Mouse (Mus musculus) neural tube, embryonic 15.5 days (tissue): ENCODE measurements around the gene Ptprs. TPM values are rescaled to one million over a fixed set of nuclear protein-coding genes. Genes with fewer than 3 reads are reported as not detected.
A peak's percentile ranks its signal among the peaks of the same experiment; 100 is the strongest.

Experiments
- ATAC-seq: fragments of 200-750 bp; cut with Nextera tagmentation; 2 replicates; pipeline ENCODE4 v1.8.0; 2017; ENCODE audit warnings: mild to moderate bottlenecking, moderate TSS enrichment, moderate library complexity; ENCODE audit not compliant: low FRiP score
- H3K27ac ChIP-seq: fragments of 300-500 bp; sonication (generic); replicated peaks from 2 replicates; pipeline ENCODE4 v1.5.1; 2015; ENCODE audit warnings: mild to moderate bottlenecking, inconsistent platforms
- H3K27me3 ChIP-seq: fragments of 300-500 bp; sonication (generic); replicated peaks from 2 replicates; pipeline ENCODE4 v1.6.1; 2015; ENCODE audit warnings: inconsistent platforms
- H3K36me3 ChIP-seq: fragments of 300-500 bp; sonication (generic); 2 replicates; pipeline ENCODE4 v1.6.1; 2015; ENCODE audit warnings: inconsistent platforms
- H3K4me1 ChIP-seq: fragments of 300-500 bp; sonication (generic); 2 replicates; pipeline ENCODE4 v1.6.1; 2015; ENCODE audit warnings: inconsistent platforms
- H3K4me2 ChIP-seq: fragments of 300-500 bp; sonication (generic); 2 replicates; pipeline ENCODE4 v1.6.1; 2015; ENCODE audit warnings: inconsistent platforms, mild to moderate bottlenecking, moderate library complexity
- H3K4me3 ChIP-seq: fragments of 300-500 bp; sonication (generic); replicated peaks from 2 replicates; pipeline ENCODE4 v1.5.1; 2015; ENCODE audit warnings: mild to moderate bottlenecking, inconsistent platforms
- H3K9ac ChIP-seq: fragments of 300-500 bp; sonication (generic); replicated peaks from 2 replicates; pipeline ENCODE4 v1.6.1; 2015; ENCODE audit warnings: mild to moderate bottlenecking, inconsistent platforms
- H3K9me3 ChIP-seq: fragments of 300-500 bp; sonication (generic); replicated peaks from 2 replicates; pipeline ENCODE4 v1.6.1; 2016; ENCODE audit warnings: inconsistent platforms
- WGBS: fragments of 180-500 bp; shearing (Covaris S2); methylation state at CpG from one replicate; pipeline ENCODE4 v1.1.7; 2015; ENCODE audit warnings: mixed read lengths; 5-methylcytosine and 5-hydroxymethylcytosine counted together
- polyA plus RNA-seq: library from polyadenylated mRNA; unstranded; fragments of >200 nt; fragmentation: Nextera tagmentation; extraction: Ambion mirVana; gene quantifications from 2 replicates; pipeline ENCODE4 v1.2.1, GENCODE M21; 2015

The Ptprs gene
- polyA plus RNA-seq, 1 experiment from 2014 or later = 247 TPM

GRCm38 (mm10) chr17:56464345-56464744 is 11.9 kb downstream of the Ptprs start:
- Histone ChIP-seq H3K36me3 (no peaks in the 10 kb centered on the region), H3K9ac (no peak overlapping the region), H3K27ac (no peak overlapping the region), H3K4me1 (peaks cover 97% of the 10 kb centered on the region), H3K4me3 (no peak overlapping the region), H3K27me3 (no peaks in the 10 kb centered on the region), H3K4me2 (no peak overlapping the region), H3K9me3 (no peaks in the 10 kb centered on the region)
- ATAC-seq = no peak
- 82% methylated on average over 2 of the region's 2 CpGs for WGBS

GRCm38 (mm10) chr17:56463500-56463899 is 12.8 kb downstream of the Ptprs start:
- no peaks in the 10 kb centered on the region for H3K36me3 ChIP-seq
- peak overlapping the region; percentile 79; the same call in 1 of the 2 replicates for H3K4me2 ChIP-seq
- H3K9ac ChIP-seq = 0 out of 2 replicates have a peak overlapping the region, but pooled peaks have one; percentile 24
- 46% methylated on average over 1 of the region's 1 CpGs for WGBS
- no peaks in the 10 kb centered on the region for H3K27me3 ChIP-seq
- peaks cover 97% of the 10 kb centered on the region for H3K4me1 ChIP-seq
- no peak for ATAC-seq
- H3K4me3 ChIP-seq = peak overlapping the region; percentile 47; the same call in 1 of the 2 replicates
- no peaks in the 10 kb centered on the region for H3K9me3 ChIP-seq
- peak overlapping the region; percentile 83; the same call in 1 of the 2 replicates for H3K27ac ChIP-seq

DNA sequence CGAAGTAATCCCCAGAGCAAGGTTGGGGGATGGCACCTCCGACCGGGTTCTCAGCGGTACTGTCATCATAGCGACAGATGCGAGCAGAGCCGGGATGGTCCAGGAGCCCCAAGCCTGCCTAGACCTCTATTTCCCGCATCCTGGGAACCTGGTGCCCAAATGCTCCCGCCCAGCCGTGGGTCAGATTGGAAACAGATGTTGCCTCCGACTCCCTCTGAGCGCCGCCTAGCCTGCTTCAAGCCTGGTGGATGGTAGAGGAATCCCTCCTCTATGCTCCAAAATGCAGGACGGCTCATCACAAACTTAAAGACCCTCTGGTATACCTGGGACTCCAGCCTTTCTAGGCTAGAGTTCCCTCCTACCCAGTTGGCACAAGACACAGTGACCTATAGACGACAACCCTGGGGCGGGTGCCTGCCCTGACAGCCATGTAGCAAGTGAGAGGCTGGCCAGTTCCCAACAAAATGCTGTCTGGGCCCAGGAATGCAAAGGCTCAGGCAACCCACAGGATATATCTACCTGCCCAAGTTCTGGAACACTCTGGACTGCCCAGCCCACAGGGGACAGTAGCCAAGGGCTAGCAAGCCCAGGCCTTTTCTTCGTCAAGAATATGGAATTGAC is 13.3 kb downstream of the Ptprs start:
- H3K4me2 ChIP-seq = peak overlapping the region; percentile 79
- 0 out of 2 replicates have a peak, but pooled peaks cover 2% of the 10 kb centered on the region for H3K36me3 ChIP-seq
- no peaks in the 10 kb centered on the region for H3K9me3 ChIP-seq
- no peaks in the 10 kb centered on the region for H3K27me3 ChIP-seq
- WGBS = 3% methylated on average over 17 of the region's 17 CpGs
- ATAC-seq = no peak
- H3K4me1 ChIP-seq = peaks cover 96% of the 10 kb centered on the region
- H3K9ac ChIP-seq = peak overlapping the region; percentile 24
- peak overlapping the region; percentile 83 for H3K27ac ChIP-seq
- H3K4me3 ChIP-seq = peak overlapping the region; percentile 47

DNA sequence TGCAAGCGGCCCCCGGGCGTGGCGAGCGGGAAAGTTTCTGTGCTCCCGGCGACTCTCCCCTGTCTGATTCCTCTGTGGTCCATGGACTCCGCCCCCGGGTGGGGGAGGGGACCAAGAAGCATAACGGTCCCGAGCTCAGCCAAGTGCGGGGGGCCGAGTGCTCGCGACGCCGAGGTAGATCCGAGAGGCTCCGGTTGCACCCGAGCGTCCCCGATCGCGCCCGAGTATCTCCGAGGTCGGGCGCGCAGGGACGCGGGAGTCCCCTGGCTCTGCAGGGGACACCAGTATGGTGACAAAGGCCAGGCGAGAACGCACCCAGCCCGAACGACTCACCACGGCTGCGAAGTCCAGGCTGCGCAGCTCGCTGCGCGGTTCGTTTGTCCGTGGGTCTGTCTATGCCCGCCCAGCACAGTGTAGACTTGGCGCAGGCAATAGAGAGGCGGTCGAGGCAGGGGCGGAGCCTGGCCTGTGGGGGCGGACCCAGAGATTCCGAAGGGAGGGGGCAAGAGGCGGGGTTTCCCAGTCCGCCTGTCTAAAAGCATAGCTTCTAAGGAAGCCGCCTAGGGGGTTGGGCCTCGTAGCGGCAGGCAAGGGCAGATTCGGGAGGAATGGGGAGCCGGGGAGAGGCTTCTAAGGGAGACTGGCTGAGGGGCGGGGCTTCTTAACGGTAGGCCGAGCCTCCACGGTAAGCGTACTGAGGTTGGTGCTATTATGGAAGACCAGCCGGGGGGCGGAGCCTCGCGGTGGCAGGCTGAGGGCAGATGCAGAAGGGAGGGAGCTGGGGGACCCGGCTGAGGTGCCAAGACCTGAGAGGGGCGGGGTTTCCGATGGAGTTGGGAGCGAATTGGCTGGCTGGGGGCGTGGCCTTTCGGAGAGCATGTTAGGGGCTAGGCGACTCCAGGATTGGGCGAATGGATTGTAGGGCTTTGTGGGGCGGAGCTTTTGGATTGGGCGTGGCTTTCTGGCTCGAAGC is 14.2 kb downstream of the Ptprs start:
- H3K27me3 ChIP-seq = no peaks in the 10 kb centered on the region
- peak overlapping the region; percentile 50 for H3K9ac ChIP-seq
- H3K27ac ChIP-seq = peak overlapping the region; percentile 83
- H3K36me3 ChIP-seq = peaks cover 9% of the 10 kb centered on the region; the same call in 1 of the 2 replicates
- peaks cover 89% of the 10 kb centered on the region for H3K4me1 ChIP-seq
- ATAC-seq = peak; percentile 92
- H3K4me2 ChIP-seq = peak overlapping the region; percentile 79
- WGBS = under 1% methylated on average over 77 of the region's 77 CpGs
- no peaks in the 10 kb centered on the region for H3K9me3 ChIP-seq
- peak overlapping the region; percentile 47 for H3K4me3 ChIP-seq

GRCm38 (mm10) chr17:56460876-56461275 is 15.4 kb downstream of the Ptprs start:
- Histone ChIP-seq H3K4me3 (peak overlapping the region; percentile 47), H3K9ac (peak overlapping the region; percentile 50), H3K4me2 (peak overlapping the region; percentile 79), H3K4me1 (peaks cover 77% of the 10 kb centered on the region), H3K27me3 (no peaks in the 10 kb centered on the region), H3K27ac (peak overlapping the region; percentile 83), H3K9me3 (no peaks in the 10 kb centered on the region), H3K36me3 (peaks cover 18% of the 10 kb centered on the region)
- ATAC-seq = no peak
- 21% methylated on average over 6 of the region's 6 CpGs for WGBS

- ATAC-seq = no peak
Measured at GRCm38 (mm10) chr17:56457442-56457841, 18.8 kb downstream of the Ptprs start.

GRCm38 (mm10) chr17:56456353-56456752 is 19.9 kb downstream of the Ptprs start:
- Histone ChIP-seq H3K4me2 (no peak overlapping the region), H3K9ac (no peak overlapping the region), H3K4me3 (no peak overlapping the region), H3K27me3 (no peaks in the 10 kb centered on the region), H3K9me3 (no peaks in the 10 kb centered on the region), H3K36me3 (peaks cover 58% of the 10 kb centered on the region), H3K27ac (no peak overlapping the region), H3K4me1 (peaks cover 35% of the 10 kb centered on the region)
- no peak for ATAC-seq
- WGBS = 79% methylated on average over 5 of the region's 5 CpGs

More at GRCm38 (mm10) chr17:56457442-56457841, 18.8 kb downstream of the Ptprs start:
- Histone ChIP-seq H3K4me1 (peaks cover 45% of the 10 kb centered on the region), H3K36me3 (peaks cover 47% of the 10 kb centered on the region), H3K4me2 (no peak overlapping the region), H3K27ac (no peak overlapping the region), H3K9me3 (no peaks in the 10 kb centered on the region), H3K27me3 (no peaks in the 10 kb centered on the region), H3K4me3 (no peak overlapping the region), H3K9ac (no peak overlapping the region)
- WGBS = 87% methylated on average over 1 of the region's 1 CpGs

GRCm38 (mm10) chr17:56453689-56454088 is 22.6 kb downstream of the Ptprs start:
- Histone ChIP-seq H3K4me3 (no peak overlapping the region), H3K27ac (no peak overlapping the region), H3K27me3 (no peaks in the 10 kb centered on the region), H3K4me1 (peaks cover 8% of the 10 kb centered on the region), H3K9me3 (no peaks in the 10 kb centered on the region), H3K4me2 (no peak overlapping the region), H3K9ac (no peak overlapping the region), H3K36me3 (peaks cover 84% of the 10 kb centered on the region)
- ATAC-seq = no peak
- 62% methylated on average over 4 of the region's 4 CpGs for WGBS

- no peak overlapping the region for H3K27ac ChIP-seq
- H3K4me1 ChIP-seq = 0 out of 2 replicates have a peak, but pooled peaks cover 4% of the 10 kb centered on the region
- no peaks in the 10 kb centered on the region for H3K9me3 ChIP-seq
- WGBS = 78% methylated on average over 4 of the region's 4 CpGs
- no peaks in the 10 kb centered on the region for H3K27me3 ChIP-seq
- ATAC-seq = no peak
- no peak overlapping the region for H3K9ac ChIP-seq
- no peak overlapping the region for H3K4me3 ChIP-seq
- H3K4me2 ChIP-seq = no peak overlapping the region
- peaks cover 89% of the 10 kb centered on the region for H3K36me3 ChIP-seq
Measured at GRCm38 (mm10) chr17:56453251-56453650, 23.0 kb downstream of the Ptprs start.

DNA sequence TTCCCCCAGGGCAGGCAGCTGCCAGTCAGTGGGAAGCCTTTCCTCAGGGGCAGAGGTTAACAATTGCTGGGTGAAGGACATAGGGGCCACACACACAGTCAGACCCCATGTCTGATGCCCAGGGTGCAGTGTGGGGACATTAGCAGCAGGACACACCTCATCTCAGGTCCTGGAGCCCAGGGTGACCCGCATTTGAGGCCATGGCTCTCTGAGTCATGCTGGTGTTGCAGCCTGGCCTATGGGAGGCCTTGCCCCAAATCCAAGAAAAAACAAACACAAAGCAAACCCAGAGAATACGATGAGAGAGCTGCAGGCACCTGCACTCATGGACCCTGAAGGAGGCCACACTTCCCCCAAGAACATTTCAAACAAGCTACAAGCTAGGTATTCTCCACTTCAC is 28.6 kb downstream of the Ptprs start:
- Histone ChIP-seq H3K4me2 (no peak overlapping the region), H3K27ac (no peak overlapping the region), H3K4me3 (no peak overlapping the region), H3K9me3 (no peaks in the 10 kb centered on the region), H3K9ac (no peak overlapping the region), H3K27me3 (no peaks in the 10 kb centered on the region), H3K36me3 (peaks cover 75% of the 10 kb centered on the region), H3K4me1 (peaks cover 8% of the 10 kb centered on the region; the same call in 1 of the 2 replicates)
- WGBS = 86% methylated on average over 2 of the region's 2 CpGs
- no peak for ATAC-seq

GRCm38 (mm10) chr17:56445397-56445796 is 30.9 kb downstream of the Ptprs start:
- peaks cover 68% of the 10 kb centered on the region for H3K36me3 ChIP-seq
- H3K9ac ChIP-seq = no peak overlapping the region
- WGBS = 43% methylated on average over 14 of the region's 14 CpGs
- H3K4me1 ChIP-seq = peaks cover 23% of the 10 kb centered on the region
- peak overlapping the region; percentile 60; the same call in 1 of the 2 replicates for H3K27ac ChIP-seq
- ATAC-seq = no peak
- H3K4me3 ChIP-seq = no peak overlapping the region
- no peak overlapping the region for H3K4me2 ChIP-seq
- no peaks in the 10 kb centered on the region for H3K9me3 ChIP-seq
- no peaks in the 10 kb centered on the region for H3K27me3 ChIP-seq
